Mouse (Mus musculus) CD4-positive, CD25-positive, alpha-beta regulatory T cell, adult 9 weeks (primary cell): Measurements from ENCODE around the gene Reg4. TPM values are rescaled to one million over a fixed set of nuclear protein-coding genes. Genes with fewer than 3 reads are reported as not detected.

Source experiments
- polyA plus RNA-seq: library from polyadenylated mRNA; unstranded; fragments of 100-300 nt; shearing (Covaris generic); gene quantifications from one replicate; pipeline ENCODE4 v1.2.1, GENCODE M21; 2017

The Reg4 gene
- polyA plus RNA-seq, result not detected

GRCm38 (mm10) chr3:98221856-98222255, at the start of gene Reg4:
Gene Reg4, plus strand, starts transcription at chr3:98222156.

GRCm38 (mm10) chr3:98280204-98280932, 58.4 kb downstream of the Reg4 start, which contains the start of gene Hmgcs2:
Gene Hmgcs2, plus strand, starts transcription at chr3:98280435.

Other genes starting within 250 kb of the Reg4 start
- 5.8 TPM for gene Notch2, start 208.6 kb upstream of the Reg4 start, polyA plus RNA-seq
- gene Adam30, start 61.5 kb upstream of the Reg4 start, polyA plus RNA-seq, result 0.07 TPM
- gene Hmgcs2, start 58.3 kb downstream of the Reg4 start, polyA plus RNA-seq, result not detected
- gene Phgdh, start 117.8 kb downstream of the Reg4 start, polyA plus RNA-seq, result 169 TPM
- not detected for gene Zfp697, start 160.3 kb downstream of the Reg4 start, polyA plus RNA-seq
- gene Gm4450, start 235.0 kb downstream of the Reg4 start, polyA plus RNA-seq, result not detected